Mouse (Mus musculus): ENCODE measurements at regions not wholly inside any gene's neighbourhood (a gene's known extent, or its start where the extent isn't known, plus 50 kb on each side); places are given as distances from the start of the nearest gene placed in this dataset.
A peak's percentile ranks its signal among the peaks of the same experiment; 100 is the strongest.

DNA sequence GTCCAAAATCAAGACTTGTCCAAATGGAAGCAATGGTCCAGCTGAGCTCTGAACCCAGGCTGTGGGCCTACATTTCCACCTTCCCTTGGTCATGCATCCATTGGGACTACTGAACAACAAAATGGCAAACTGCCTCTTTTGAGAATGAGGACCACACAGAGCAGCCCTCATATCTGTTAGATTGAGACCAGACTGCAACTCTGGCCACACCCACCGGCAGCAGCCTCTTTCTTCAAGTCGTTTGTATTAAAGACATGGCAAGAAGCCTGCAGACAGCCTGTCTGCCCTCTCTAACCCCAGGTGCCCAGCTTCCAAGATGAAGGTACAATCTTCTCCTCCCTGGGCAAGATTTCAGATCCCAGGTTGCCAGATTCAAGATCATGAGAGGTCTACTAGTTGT is 51.8 kb upstream of the St6galnac3 start:
- no peak for DNase-seq (ENCODE audit: low read depth)

DNA sequence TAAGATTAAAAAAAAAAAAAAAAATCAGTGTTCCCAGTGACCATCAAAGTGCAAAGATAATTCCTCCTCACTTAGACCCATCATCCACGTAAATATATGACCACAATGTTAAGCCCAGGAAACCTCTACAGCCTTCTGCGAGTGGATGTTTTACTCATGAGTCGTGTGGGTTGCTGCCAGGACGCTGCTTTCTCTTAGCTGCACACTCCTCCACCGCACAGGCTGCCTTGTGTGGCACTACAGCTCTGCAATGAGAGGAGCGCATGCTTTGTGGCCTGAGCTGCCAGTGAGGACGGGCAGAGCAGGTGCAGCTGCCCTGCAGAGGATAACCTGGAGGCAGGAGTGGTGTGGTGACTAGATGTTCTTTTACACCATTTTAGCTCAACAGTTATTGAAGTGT is 53.4 kb upstream of the St6galnac3 start:
- DNase-seq (ENCODE audit: low read depth), result no peak

DNA sequence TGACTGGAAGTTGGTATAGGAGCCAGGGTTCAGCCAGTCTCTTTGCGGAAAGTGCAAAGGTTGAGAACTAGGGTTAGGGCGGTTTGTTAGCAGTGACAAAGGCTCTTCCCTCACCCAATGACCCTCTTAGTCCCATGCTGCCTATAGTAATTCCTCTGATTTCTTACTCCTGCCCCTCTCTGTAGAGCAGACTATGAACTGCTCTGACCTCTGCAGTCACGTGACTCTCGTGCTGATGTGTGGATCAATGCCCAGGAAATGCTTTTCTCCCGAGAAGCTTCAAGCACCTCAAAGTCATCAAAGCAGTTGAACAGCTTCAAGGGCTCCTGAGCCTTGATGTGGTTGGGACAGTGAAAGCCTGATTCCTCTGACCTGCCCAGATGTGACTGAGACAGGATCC is 57.5 kb upstream of the St6galnac3 start:
- peak; percentile 39 for DNase-seq (ENCODE audit: low read depth)

DNA sequence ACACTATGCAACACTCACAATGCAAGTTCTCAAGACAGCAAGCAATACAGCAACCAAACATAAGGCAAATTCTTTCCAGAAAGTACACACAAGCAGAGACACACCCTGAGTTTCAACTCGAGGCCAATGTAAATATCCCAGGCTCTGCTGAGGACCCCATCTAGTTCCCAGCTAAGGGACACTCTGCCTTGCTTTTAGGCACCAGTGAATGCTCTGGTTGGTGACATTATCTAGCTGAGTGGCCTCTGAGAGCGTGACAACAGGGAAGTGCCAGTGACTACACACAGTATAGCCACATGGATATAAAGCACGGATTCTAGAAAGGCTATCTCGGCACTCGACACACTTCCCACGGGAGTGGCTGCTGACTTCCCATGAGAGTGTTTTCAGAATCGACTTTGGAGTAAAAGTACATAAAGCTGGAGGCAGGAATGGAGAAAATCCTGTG is 58.3 kb upstream of the St6galnac3 start:
- DNase-seq (ENCODE audit: low read depth), result no peak

DNA sequence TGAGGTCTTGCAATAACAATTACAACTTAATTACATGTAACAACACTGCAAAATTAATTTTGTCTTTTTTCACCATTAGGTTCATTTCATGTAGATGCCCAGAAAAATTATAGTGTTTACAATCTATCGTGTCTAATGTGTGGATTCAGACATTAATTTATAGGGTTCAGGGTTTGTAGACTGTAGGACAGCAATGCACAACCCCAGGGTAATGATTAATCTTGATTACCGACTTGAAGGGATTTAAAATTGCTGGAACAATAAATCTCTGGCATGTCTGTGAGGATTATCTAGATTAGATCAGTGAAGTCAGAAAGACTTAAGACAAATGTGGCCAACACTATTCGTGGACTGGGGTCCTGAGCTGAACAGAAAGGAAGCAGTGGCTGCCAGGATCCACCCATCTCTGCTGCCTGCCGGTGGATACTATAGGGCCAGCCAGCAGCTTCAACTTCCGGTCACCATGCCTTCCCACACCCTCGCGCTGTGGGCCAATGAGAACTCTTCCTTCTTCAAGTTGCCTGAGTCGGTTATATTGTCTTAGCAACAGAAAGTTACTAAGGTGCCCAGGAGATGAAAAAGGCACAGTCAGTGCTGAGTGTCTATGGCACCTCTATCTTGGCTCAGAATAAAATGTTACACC is 59.1 kb upstream of the St6galnac3 start:
- no peak for DNase-seq (ENCODE audit: low read depth)

DNA sequence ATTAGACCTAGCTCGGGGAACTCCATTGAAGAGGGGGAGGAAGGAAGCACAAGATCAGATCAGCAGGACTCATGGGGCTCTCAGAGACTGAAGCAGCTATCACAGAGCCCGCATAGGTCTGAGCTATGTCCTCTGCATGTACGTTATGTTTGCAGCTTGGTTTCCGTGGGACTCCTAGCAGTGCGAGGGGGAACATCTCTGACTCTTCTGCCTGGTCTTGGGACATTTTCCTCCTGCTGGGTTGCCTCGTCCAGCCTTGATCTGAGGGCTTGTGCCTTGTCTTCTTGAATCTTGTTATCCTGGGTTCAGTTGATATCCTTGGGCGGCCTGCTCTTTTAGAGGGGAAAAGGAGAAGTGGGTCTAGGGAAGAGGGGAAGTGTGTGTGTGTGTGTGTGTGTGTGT is 53.6 kb upstream of the Asb17 start:
- DNase-seq (ENCODE audit: low read depth), result no peak

DNA sequence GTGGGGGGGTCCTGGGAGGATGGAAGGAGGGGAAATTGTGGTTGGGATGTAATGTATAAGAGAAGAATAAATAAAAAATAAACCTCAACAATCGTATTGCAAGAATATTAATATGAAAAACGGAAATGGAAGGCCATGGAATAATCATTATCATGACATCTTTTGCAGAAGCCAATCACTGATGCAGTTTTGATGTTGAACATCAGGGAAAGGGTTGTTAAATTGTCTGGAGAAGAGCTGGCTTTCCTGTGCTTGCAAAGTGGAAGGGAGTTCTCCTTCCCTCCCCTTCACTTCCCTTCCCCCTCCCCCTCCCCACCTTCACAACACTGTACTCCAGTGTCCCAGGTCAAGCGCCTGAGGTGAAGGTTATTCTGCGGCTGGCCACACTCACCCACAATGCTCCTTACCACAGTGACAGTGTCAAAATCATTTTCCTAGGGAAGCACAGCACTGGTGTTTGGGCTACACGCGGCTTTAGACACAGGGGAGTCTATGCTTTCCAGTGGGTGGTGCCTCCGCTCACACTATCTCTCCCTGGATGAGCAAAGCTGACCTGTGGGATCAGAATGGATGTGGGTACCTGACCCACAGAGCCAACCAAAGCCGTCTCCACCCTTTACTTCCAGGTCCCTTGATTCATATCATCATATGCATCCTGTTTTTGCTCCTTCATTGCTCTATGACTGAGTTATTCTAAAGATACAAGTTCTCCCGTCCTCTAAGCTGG is 53.0 kb upstream of the Asb17 start:
- DNase-seq (ENCODE audit: low read depth), result no peak

DNA sequence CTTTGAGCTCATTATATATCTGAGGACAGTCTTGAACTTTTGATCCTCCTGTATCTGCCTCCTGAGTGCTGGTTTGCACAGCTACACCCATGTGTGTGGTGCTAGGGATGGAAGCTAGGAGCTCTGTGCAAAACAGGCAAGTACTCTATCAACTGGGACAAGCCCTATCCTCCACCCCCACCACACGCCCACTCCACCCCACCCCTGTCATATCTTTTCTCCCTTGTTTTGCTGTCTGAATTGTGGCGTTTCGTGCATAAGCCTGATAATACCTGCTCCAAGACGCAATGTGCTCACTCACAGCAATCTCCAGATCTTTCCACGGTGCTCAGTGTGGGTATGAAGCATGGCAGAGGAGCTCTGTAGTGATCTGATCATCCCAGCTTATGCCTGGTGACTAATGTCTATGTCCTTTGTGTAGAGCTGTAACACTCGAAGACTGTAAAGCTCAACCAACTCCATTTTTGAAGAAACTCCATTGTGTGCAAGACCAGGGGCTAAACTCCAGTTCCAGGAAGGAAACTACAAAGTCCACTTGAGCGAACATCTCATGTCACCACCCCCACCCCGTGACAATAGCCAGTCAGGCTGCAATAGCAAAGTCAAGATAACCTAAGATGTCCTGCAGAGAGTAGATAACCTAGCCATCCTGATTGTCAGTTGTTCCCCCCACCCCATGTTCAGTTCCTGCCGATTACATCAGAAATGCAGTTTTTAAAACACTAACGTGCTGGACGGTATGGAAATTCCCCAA is 52.2 kb upstream of the Asb17 start:
- no peak for DNase-seq (ENCODE audit: low read depth)

DNA sequence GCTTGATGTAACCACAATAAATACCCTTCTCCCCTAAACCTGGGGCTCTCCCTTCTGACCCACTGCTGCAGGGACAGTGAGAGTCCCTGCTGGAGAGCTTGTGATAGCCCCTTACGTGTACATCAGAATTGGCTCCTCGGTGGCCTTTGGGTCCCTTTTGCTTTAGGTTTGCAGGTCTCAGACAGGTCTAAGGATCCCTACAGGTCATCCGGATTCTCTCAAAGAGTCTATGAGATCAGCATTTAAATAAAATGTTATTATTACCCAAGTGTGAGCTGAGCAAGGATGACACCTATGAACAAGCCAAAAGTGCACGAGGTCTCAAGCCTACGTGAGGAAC is 51.7 kb upstream of the Asb17 start:
- DNase-seq (ENCODE audit: low read depth), result no peak
